Mouse (Mus musculus) midbrain, postnatal 0 days (tissue): ENCODE data around the gene Tnrc6b. TPM values are rescaled to one million over a fixed set of nuclear protein-coding genes. Genes with fewer than 3 reads are reported as not detected.

ENCODE experiments used
- ATAC-seq: fragments of 200-750 bp; cut with Nextera tagmentation; 2 replicates; pipeline ENCODE4 v1.8.0; 2017; ENCODE audit warnings: moderate number of reproducible peaks, mild to moderate bottlenecking, moderate TSS enrichment, moderate library complexity; ENCODE audit not compliant: low FRiP score
- DNase-seq: peaks from one replicate; pipeline ENCODE4 v3.0.0-alpha.2; 2015; ENCODE audit warnings: low spot score
- H3K27ac ChIP-seq: fragments of 300-500 bp; sonication (generic); 2 replicates; pipeline ENCODE4 v1.5.1; 2014; ENCODE audit warnings: low read depth, mild to moderate bottlenecking, low read length, mixed read lengths
- H3K27me3 ChIP-seq: fragments of 300-500 bp; sonication (generic); 2 replicates; pipeline ENCODE4 v1.6.1; 2014; ENCODE audit warnings: low read length, control low read depth, mixed read lengths; ENCODE audit not compliant: insufficient read depth
- H3K36me3 ChIP-seq: fragments of 300-500 bp; sonication (generic); 2 replicates; pipeline ENCODE4 v1.6.1; 2014; ENCODE audit warnings: low read length, control low read depth, mixed read lengths; ENCODE audit not compliant: insufficient read depth
- H3K4me1 ChIP-seq: fragments of 300-500 bp; sonication (generic); 2 replicates; pipeline ENCODE4 v1.6.1; 2014; ENCODE audit warnings: mild to moderate bottlenecking, control low read depth, antibody characterized with exemption, low read length, mixed read lengths; ENCODE audit not compliant: insufficient read depth
- H3K4me2 ChIP-seq: fragments of 300-500 bp; sonication (generic); 2 replicates; pipeline ENCODE4 v1.6.1; 2014; ENCODE audit warnings: low read depth, mild to moderate bottlenecking, low read length, mixed read lengths; ENCODE audit not compliant: poor library complexity, severe bottlenecking
- H3K4me3 ChIP-seq: fragments of 300-500 bp; sonication (generic); 2 replicates; pipeline ENCODE4 v1.5.1; 2014; ENCODE audit warnings: low read depth, mild to moderate bottlenecking, low read length, moderate library complexity
- H3K9ac ChIP-seq: fragments of 300-500 bp; sonication (generic); replicated peaks from 2 replicates; pipeline ENCODE4 v1.6.1; 2014; ENCODE audit warnings: mild to moderate bottlenecking, low read length, moderate library complexity, mixed read lengths; ENCODE audit not compliant: poor library complexity, severe bottlenecking
- H3K9me3 ChIP-seq: fragments of 300-500 bp; sonication (generic); 2 replicates; pipeline ENCODE4 v1.6.1; 2016; ENCODE audit warnings: low read length, control low read depth
- CTCF ChIP-seq: IDR thresholded peaks from 2 replicates; pipeline ENCODE4 v1.5.1; 2016; ENCODE audit warnings: antibody characterized with exemption, mild to moderate bottlenecking
- WGBS: fragments of 180-500 bp; shearing (Covaris S2); extraction: QIAGEN DNeasy Blood & Tissue Kit; methylation state at CpG from one replicate; pipeline ENCODE4 v1.1.7; 2014; 5-methylcytosine and 5-hydroxymethylcytosine counted together
- polyA plus RNA-seq: library from polyadenylated mRNA; unstranded; fragments of >200 nt; fragmentation: Nextera tagmentation; extraction: Ambion mirVana; gene quantifications from 2 replicates; pipeline ENCODE4 v1.2.1, GENCODE M21; 2015
- total RNA-seq: library from RNA; depleted of rRNA; stranded (reverse); fragments of >200 nt; gene quantifications from 2 replicates; pipeline ENCODE4 v1.2.3, GENCODE M21; 2014

The Tnrc6b gene
- total and polyA plus RNA-seq, 2 experiments from 2014 or later: 26.3 to 30.0 TPM

DNA sequence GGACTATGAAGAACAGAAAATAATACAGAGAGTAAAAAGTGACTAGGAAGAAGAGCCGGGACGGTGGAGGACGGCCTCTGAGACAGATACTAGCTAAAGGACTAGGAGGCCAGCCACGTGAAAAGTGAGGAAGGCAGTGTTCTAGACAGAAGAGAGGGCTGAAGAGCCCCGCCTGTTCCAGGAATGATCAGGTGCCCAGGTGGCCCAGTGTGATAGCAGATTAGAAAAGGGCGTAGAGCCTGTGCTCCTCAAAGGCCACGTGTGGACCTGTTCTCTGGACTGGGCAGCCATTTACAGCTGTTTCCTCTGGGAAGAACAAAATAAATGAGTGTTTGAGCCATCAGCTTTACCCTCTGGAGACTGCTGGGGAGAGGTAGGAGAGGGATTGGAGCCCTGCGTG is 49.8 kb downstream of the Tnrc6b start:
- Histone ChIP-seq H3K4me3 (no peak overlapping the region), H3K27ac (no peak overlapping the region), H3K36me3 (no peaks in the 10 kb centered on the region), H3K9ac (no peak overlapping the region), H3K27me3 (no peaks in the 10 kb centered on the region), H3K4me1 (no peaks in the 10 kb centered on the region), H3K9me3 (no peaks in the 10 kb centered on the region), H3K4me2 (no peak overlapping the region)
- WGBS: 72% methylated on average over 8 of the region's 8 CpGs
- TF ChIP-seq CTCF: no peak
- DNase-seq (no peak), ATAC-seq (no peak)

DNA sequence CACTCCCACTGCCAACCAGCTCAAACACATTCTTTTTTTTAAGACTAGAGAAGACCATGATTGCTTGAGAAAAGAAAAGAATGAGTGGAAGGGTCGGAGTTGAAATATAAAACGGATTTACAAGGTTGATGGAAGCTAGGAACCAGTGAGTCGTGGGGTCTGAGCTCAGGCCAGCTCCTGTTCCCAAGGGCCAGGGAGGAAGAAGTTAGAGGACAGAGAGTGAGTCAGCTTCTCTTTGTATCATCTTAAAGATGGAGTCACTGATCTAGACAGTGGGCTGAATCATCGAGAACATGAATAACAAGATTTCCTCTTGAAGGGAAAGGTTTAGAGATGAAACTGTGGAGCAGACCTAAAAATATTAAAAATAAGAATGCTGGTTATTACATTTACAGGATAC is 51.5 kb downstream of the Tnrc6b start:
- no peak for ATAC-seq
- H3K4me1 ChIP-seq: no peaks in the 10 kb centered on the region
- H3K4me2 ChIP-seq: no peak overlapping the region
- H3K36me3 ChIP-seq: no peaks in the 10 kb centered on the region
- no peaks in the 10 kb centered on the region for H3K9me3 ChIP-seq
- H3K27me3 ChIP-seq: no peaks in the 10 kb centered on the region
- H3K27ac ChIP-seq: no peak overlapping the region
- no peak overlapping the region for H3K9ac ChIP-seq
- 88% methylated on average over 4 of the region's 4 CpGs for WGBS
- DNase-seq: no peak
- no peak overlapping the region for H3K4me3 ChIP-seq
- TF ChIP-seq CTCF: no peak

DNA sequence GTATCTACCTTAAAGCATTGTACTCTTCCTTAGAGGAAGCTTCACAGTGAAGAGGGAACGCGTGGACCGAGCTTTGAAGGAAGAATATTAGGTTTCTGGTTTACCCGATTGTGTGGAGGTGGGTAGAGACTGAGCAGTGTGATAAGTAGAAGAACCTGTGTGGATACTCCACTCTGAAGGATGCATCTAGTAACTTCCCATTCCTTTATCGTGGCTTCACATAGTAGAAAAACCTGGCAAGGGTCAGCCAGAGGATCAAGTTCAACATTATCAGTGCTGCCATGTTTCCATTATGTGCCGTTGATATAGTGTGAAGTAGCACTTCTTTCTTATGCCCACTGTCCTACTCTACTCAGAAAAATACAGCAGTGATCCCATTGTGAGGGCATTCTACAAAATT is 53.6 kb downstream of the Tnrc6b start:
- ATAC-seq: no peak
- 97% methylated on average over 6 of the region's 6 CpGs for WGBS
- TF ChIP-seq CTCF: no peak

DNA sequence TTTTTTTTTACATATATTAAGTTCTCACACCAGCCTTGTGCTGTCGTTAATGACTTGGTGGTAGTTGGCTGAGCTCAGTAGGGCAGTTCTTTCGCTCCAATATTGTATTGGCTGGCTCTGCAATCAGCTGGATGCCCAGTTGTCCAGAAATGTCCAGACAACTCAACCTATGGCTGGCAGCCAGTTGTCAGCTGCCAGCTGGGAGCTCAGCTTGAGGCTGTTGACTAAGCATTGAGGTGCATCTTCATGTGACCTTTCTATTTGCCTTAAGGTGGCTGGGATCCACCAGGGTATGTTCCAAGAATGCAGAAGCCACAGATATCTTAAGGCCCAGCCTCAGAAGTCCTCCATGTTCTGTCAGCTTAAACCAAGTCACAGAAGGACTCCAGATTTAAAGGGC is 54.3 kb downstream of the Tnrc6b start:
- no peak overlapping the region for H3K4me3 ChIP-seq
- no peaks in the 10 kb centered on the region for H3K4me1 ChIP-seq
- 76% methylated on average over 2 of the region's 2 CpGs for WGBS
- peak; percentile 35 for DNase-seq
- no peak for ATAC-seq
- TF ChIP-seq CTCF: no peak
- H3K9ac ChIP-seq: no peak overlapping the region
- no peaks in the 10 kb centered on the region for H3K27me3 ChIP-seq
- H3K36me3 ChIP-seq: no peaks in the 10 kb centered on the region
- H3K4me2 ChIP-seq: no peak overlapping the region
- H3K9me3 ChIP-seq: no peaks in the 10 kb centered on the region
- no peak overlapping the region for H3K27ac ChIP-seq

More for the DNA sequence above, 53.6 kb downstream of the Tnrc6b start:
- Histone ChIP-seq H3K36me3 (no peaks in the 10 kb centered on the region), H3K4me2 (no peak overlapping the region), H3K9ac (no peak overlapping the region), H3K4me3 (no peak overlapping the region), H3K9me3 (no peaks in the 10 kb centered on the region), H3K27me3 (no peaks in the 10 kb centered on the region), H3K27ac (no peak overlapping the region), H3K4me1 (no peaks in the 10 kb centered on the region)
- no peak for DNase-seq

DNA sequence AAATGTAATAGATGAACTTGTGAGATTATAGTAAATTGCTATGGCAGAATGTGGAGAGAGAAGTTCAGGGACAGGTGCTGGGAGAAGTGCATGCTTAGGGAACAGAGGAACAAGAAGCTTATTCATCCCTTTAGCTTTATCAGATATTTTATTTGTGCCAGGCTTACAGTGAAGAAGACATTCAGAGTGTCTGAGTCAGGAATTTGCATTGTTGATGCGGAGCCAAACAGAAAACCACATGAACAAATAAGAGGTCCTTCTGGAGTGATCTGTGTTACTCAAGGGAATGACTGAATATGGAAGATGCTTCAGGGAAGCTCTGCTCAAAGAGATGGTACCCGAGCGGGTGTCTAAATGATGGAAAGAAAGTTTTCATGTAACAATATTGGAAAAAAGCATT is 57.1 kb downstream of the Tnrc6b start:
- TF ChIP-seq CTCF: no peak
- no peak overlapping the region for H3K4me3 ChIP-seq
- no peaks in the 10 kb centered on the region for H3K27me3 ChIP-seq
- no peak for DNase-seq
- 81% methylated on average over 3 of the region's 3 CpGs for WGBS
- H3K9ac ChIP-seq: no peak overlapping the region
- no peaks in the 10 kb centered on the region for H3K36me3 ChIP-seq
- no peak overlapping the region for H3K4me2 ChIP-seq
- H3K9me3 ChIP-seq: no peaks in the 10 kb centered on the region
- H3K27ac ChIP-seq: no peak overlapping the region
- no peaks in the 10 kb centered on the region for H3K4me1 ChIP-seq
- ATAC-seq: no peak

DNA sequence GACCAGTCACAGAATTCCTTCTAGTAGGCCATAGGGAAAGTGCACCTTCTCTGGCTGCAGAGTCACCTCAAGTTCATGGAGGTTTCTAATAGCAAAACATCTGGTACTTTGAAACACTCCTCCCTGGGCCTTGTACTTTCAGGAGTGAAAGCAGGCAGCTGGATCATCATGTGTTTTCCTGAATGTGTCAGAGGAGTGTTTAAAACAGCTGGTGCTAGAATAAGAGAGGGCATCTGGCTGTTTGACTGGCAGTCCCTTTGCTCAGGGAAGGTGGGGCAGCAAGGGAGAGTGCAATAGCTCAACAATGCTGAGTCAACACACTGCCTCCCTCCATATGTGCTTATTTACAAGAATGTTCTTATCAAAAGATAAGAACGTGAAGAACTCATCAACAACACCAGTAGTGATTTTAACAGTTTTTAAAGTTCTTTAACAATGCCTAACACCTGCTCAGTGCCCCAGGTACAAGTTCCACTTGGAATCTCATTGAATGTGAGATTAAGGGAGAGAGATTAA is 60.9 kb downstream of the Tnrc6b start:
- H3K27me3 ChIP-seq: no peaks in the 10 kb centered on the region
- no peaks in the 10 kb centered on the region for H3K4me1 ChIP-seq
- no peaks in the 10 kb centered on the region for H3K36me3 ChIP-seq
- H3K4me2 ChIP-seq: no peak overlapping the region
- no peak overlapping the region for H3K9ac ChIP-seq
- no peak overlapping the region for H3K4me3 ChIP-seq
- no peaks in the 10 kb centered on the region for H3K9me3 ChIP-seq
- no peak for TF ChIP-seq CTCF
- DNase-seq (no peak), ATAC-seq (no peak)
- WGBS: 60% methylated on average over 1 of the region's 1 CpGs
- H3K27ac ChIP-seq: no peak overlapping the region
